ENCODE assay signal across 1 mouse cellular context in the genomic region with DNA sequence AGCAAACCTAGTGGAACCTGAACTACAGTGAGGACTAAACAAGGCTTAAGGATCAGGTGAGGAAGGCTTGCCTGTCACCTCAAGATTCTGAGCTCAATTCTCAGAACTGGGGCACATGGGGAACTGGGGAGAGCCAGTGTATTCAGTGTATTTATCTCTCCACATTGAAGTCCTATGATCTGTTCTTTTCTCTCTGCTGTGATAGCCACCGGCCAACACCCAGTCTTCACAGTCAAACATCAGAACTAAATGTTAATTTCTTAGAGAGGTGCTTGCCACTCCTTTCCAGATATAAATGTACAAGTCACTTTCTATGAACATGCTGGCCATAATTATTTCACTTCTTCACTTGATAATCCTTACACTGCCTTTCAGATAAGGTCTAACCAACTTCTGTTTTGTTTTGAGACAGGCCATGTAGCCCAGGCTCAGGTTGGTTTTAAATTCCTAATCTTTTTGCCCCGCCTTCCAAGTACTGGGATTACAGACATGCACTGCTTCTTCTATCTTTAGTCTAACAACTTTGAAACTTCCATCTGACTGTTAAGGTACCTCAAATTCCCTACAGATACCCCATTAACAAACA.
TF ChIP-seq lines count a peak whose summit lies in the region.

No protein-coding gene starts in this region.

TF ChIP-seq in MEL, 35 proteins besides CTCF, POLR2A, EP300 and RAD21:
- TF ChIP-seq GATA1 (IDR thresholded peaks at IDR 0.05; ENCODE audit: low read depth, low read length) = peak; percentile 61; the same call in 1 of the 2 replicates
- no peak for TF ChIP-seq ZC3H11A (IDR thresholded peaks at IDR 0.05; ENCODE audit: low read depth, low read length)
- TF ChIP-seq ETS1 (IDR thresholded peaks at IDR 0.05; ENCODE audit: low read depth, low read length) = peak; percentile 51
- TF ChIP-seq MYC (IDR thresholded peaks at IDR 0.05; ENCODE audit: low read depth, low read length) = 0 out of 2 replicates have a peak, but pooled peaks have one; percentile 43
